Mouse (Mus musculus): Measurements from ENCODE around the gene Herc6. TPM values are rescaled to one million over a fixed set of nuclear protein-coding genes. Genes with fewer than 3 reads are reported as not detected.

Herc6 gene
- total RNA-seq, 2 experiments from 2014 or later = 5.8 to 7.2 TPM

Other genes starting within 250 kb of the Herc6 start
- gene Vmn1r17, start 217.3 kb upstream of the Herc6 start, total RNA-seq (2021) = not detected
- gene Vmn1r18, start 185.2 kb upstream of the Herc6 start, total RNA-seq (2021) = under 1 TPM in 1 of 2 experiments, not detected in 1; 0.08 TPM
- gene Vmn1r19, start 177.2 kb upstream of the Herc6 start, total RNA-seq (2021) = not detected
- gene Vmn1r20, start 152.1 kb upstream of the Herc6 start, total RNA-seq (2021) = not detected
- gene Ppm1k, start 45.5 kb upstream of the Herc6 start, total RNA-seq (2021) = 10 to 100 TPM; 66.1 to 74.2 TPM
- gene Pyurf, start 111.1 kb downstream of the Herc6 start, total RNA-seq (2021) = 1 to 10 TPM; 8.3 to 8.4 TPM
- gene Lancl2, start 121.5 kb downstream of the Herc6 start, total RNA-seq (2021) = 10 to 100 TPM; 78.6 to 90.8 TPM
- 10 to 100 TPM; 68.9 to 70.3 TPM for gene Vopp1, start 244.2 kb downstream of the Herc6 start, total RNA-seq (2021)